Mouse (Mus musculus) thymus, adult 2 months (tissue): ENCODE data around the gene Epyc.

Experiments
- CTCF ChIP-seq: fragments of 200-500 bp; IDR thresholded peaks from 2 replicates; pipeline ENCODE4 v1.5.1; 2012; ENCODE audit warnings: mild to moderate bottlenecking, control low read depth, low read length, moderate library complexity, borderline replicate concordance; ENCODE audit not compliant: control insufficient read depth, poor library complexity, insufficient read depth; ENCODE audit errors: extremely low read depth
- POLR2A ChIP-seq: fragments of 200-500 bp; IDR thresholded peaks from 2 replicates; pipeline ENCODE4 v1.6.1; 2012; ENCODE audit warnings: mild to moderate bottlenecking, low read length, control low read depth, moderate library complexity; ENCODE audit not compliant: control insufficient read depth, poor library complexity, insufficient read depth; ENCODE audit errors: extremely low read depth

DNA sequence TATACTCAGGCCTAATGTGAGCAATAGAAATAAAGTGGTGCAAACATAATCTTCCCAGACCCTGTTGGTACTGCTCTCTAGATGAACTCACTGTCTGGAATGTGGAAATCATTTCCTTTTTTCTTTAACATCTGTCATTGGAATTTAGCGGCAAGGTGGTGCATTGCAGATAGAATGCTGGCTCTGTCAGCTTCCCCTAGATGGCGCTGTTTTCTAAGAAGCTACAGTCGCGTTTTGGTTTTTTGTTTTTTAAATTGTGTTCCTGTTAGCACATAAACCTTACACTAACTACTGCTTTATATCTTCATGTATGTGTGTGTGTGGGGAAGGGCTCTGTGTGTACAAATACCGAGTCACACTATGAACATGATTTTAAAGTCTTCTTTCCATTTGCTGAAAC is 68.8 kb downstream of the Epyc start:
- no peak for TF ChIP-seq CTCF
- no peak for TF ChIP-seq POLR2A
